Mouse (Mus musculus) liver, embryonic 13.5 days (tissue): ENCODE measurements around the gene Ltb4r2. TPM values are rescaled to one million over a fixed set of nuclear protein-coding genes. Genes with fewer than 3 reads are reported as not detected.

ENCODE experiments used
- polyA plus RNA-seq: library from polyadenylated mRNA; unstranded; fragments of >200 nt; fragmentation: Nextera tagmentation; extraction: Ambion mirVana; gene quantifications from 2 replicates; pipeline ENCODE4 v1.2.1, GENCODE M21; 2015

The Ltb4r2 gene
- polyA plus RNA-seq, 1 experiment from 2014 or later = 0.92 TPM

Other genes starting within 250 kb of the Ltb4r2 start
- gene Nrl, start 236.4 kb upstream of the Ltb4r2 start, polyA plus RNA-seq = not detected in 2 replicates
- gene Pck2, start 221.2 kb upstream of the Ltb4r2 start, polyA plus RNA-seq = 32.2 and 34.5 TPM in 2 replicates
- 48.9 and 59.1 TPM in 2 replicates for gene Dcaf11, start 201.4 kb upstream of the Ltb4r2 start, polyA plus RNA-seq
- gene A730061H03Rik, start 201.0 kb upstream of the Ltb4r2 start, polyA plus RNA-seq = 1.6 and 1.8 TPM in 2 replicates
- gene Fitm1, start 185.8 kb upstream of the Ltb4r2 start, polyA plus RNA-seq = 0.51 and 0.53 TPM in 2 replicates
- gene Psme1, start 183.3 kb upstream of the Ltb4r2 start, polyA plus RNA-seq = 103 and 111 TPM in 2 replicates
- gene Emc9, start 176.1 kb upstream of the Ltb4r2 start, polyA plus RNA-seq = 31.9 and 35.8 TPM in 2 replicates
- 202 and 224 TPM in 2 replicates for gene Psme2, start 170.3 kb upstream of the Ltb4r2 start, polyA plus RNA-seq
- 9.0 and 12.6 TPM in 2 replicates for gene Rnf31, start 169.7 kb upstream of the Ltb4r2 start, polyA plus RNA-seq
- 14.8 and 16.4 TPM in 2 replicates for gene Irf9, start 157.9 kb upstream of the Ltb4r2 start, polyA plus RNA-seq
- gene Rec8, start 143.4 kb upstream of the Ltb4r2 start, polyA plus RNA-seq = 1.6 and 1.7 TPM in 2 replicates
- 35.2 and 36.5 TPM in 2 replicates for gene Ipo4, start 125.5 kb upstream of the Ltb4r2 start, polyA plus RNA-seq
- gene Gm49378, start 123.5 kb upstream of the Ltb4r2 start, polyA plus RNA-seq = 1.4 and 1.7 TPM in 2 replicates
- gene Tm9sf1, start 117.6 kb upstream of the Ltb4r2 start, polyA plus RNA-seq = 53.3 and 59.4 TPM in 2 replicates
- 0.16 and 0.27 TPM in 2 replicates for gene Tssk4, start 111.2 kb upstream of the Ltb4r2 start, polyA plus RNA-seq
- gene Mdp1, start 100.9 kb upstream of the Ltb4r2 start, polyA plus RNA-seq = 23.1 and 24.2 TPM in 2 replicates
- 29.6 and 33.0 TPM in 2 replicates for gene Gmpr2, start 89.5 kb upstream of the Ltb4r2 start, polyA plus RNA-seq
- gene Nedd8, start 89.3 kb upstream of the Ltb4r2 start, polyA plus RNA-seq = 325 TPM in 2 replicates
- 21.1 and 26.3 TPM in 2 replicates for gene Tinf2, start 79.6 kb upstream of the Ltb4r2 start, polyA plus RNA-seq
- gene Tgm1, start 47.5 kb upstream of the Ltb4r2 start, polyA plus RNA-seq = 1.5 and 2.0 TPM in 2 replicates
- gene Rabggta, start 39.2 kb upstream of the Ltb4r2 start, polyA plus RNA-seq = 12.9 and 14.7 TPM in 2 replicates
- gene Dhrs1, start 15.7 kb upstream of the Ltb4r2 start, polyA plus RNA-seq = 36.1 and 36.4 TPM in 2 replicates
- 41.9 and 42.8 TPM in 2 replicates for gene Nop9, start 15.7 kb upstream of the Ltb4r2 start, polyA plus RNA-seq
- 21.1 and 21.3 TPM in 2 replicates for gene Cideb, start 3.0 kb upstream of the Ltb4r2 start, polyA plus RNA-seq
- gene Ltb4r1, start 4.5 kb downstream of the Ltb4r2 start, polyA plus RNA-seq = 4.4 and 4.6 TPM in 2 replicates
- 1.8 and 2.2 TPM in 2 replicates for gene Adcy4, start 22.7 kb downstream of the Ltb4r2 start, polyA plus RNA-seq
- gene Ripk3, start 27.4 kb downstream of the Ltb4r2 start, polyA plus RNA-seq = 20.4 and 22.1 TPM in 2 replicates
- gene Nfatc4, start 61.7 kb downstream of the Ltb4r2 start, polyA plus RNA-seq = 1.5 and 1.8 TPM in 2 replicates
- 2.2 and 3.1 TPM in 2 replicates for gene Nynrin, start 92.6 kb downstream of the Ltb4r2 start, polyA plus RNA-seq
- gene Cbln3, start 123.0 kb downstream of the Ltb4r2 start, polyA plus RNA-seq = 0.10 and 0.13 TPM in 2 replicates
- gene Khnyn, start 123.5 kb downstream of the Ltb4r2 start, polyA plus RNA-seq = 6.8 and 7.6 TPM in 2 replicates
- 13.3 and 14.1 TPM in 2 replicates for gene Sdr39u1, start 138.9 kb downstream of the Ltb4r2 start, polyA plus RNA-seq
- 0.12 and 0.20 TPM in 2 replicates for gene Cma1, start 183.2 kb downstream of the Ltb4r2 start, polyA plus RNA-seq
- not detected in 2 replicates for gene Cma2, start 189.6 kb downstream of the Ltb4r2 start, polyA plus RNA-seq